Mouse (Mus musculus): ENCODE results near the gene Sdc1. TPM values are rescaled to one million over a fixed set of nuclear protein-coding genes. Genes with fewer than 3 reads are reported as not detected.

Sdc1 gene
- polyA plus RNA-seq, 1 experiment, result 1.1 TPM

DNA sequence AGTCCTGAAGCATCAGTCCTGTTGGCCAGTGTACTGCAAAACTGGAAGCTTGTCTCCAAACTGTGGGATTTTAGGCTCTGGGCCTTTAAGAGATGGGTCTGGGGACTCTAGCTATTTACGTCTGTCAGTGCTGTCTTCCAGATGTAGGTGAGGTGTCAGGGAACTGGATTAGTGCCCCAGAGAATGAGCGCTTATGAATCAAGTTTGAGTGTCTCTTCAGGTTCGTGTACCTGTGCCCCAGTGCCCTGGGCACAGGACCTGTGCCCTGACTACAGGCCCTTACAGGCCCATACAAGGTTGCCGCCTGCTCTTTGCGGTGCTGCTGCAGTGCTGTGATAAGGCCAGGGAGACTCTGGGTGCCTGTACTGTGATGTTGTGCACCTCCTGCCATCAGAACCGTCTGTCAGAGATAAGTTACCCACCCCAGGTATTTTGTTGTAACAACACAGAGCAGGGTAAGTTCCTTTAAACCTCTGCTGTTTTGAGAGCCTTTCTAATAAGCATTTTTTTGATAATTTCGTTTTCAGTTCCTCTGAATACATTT lies 69.7 kb downstream of the Sdc1 start:
- H3K27me3 ChIP-seq (replicated peaks), result peaks cover 47% of the 10 kb centered on the region
- no peaks in the 10 kb centered on the region for H3K36me3 ChIP-seq (replicated peaks; ENCODE audit: low read length)
- TF ChIP-seq GATA1 (IDR thresholded peaks at IDR 0.05; ENCODE audit: borderline replicate concordance, low read length), result no peak
- no peak for TF ChIP-seq FLI1 (IDR thresholded peaks at IDR 0.05; ENCODE audit: low read length)
- H3K4me1 ChIP-seq, result peaks cover 33% of the 10 kb centered on the region
- no peak overlapping the region for H3K4me3 ChIP-seq (replicated peaks)
- H3K9me3 ChIP-seq, result no peaks in the 10 kb centered on the region

DNA sequence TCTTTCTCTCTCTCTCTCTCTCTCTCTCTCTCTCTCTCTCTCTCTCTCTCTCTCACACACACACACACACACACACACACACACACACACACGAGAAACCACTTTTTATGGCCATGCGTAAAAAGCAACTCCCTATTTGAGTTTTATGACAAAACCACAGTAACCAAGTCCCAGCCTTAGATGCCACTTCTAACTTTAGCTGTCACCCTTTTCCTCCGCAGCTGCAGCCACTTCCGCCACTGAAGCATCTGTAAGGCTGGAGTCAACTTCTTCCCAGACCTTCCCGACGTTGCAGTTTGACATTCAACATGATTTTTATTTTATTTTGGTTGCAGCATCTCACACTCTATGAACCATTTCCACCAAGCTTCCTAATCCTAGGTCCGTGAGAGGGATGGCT lies 71.6 kb downstream of the Sdc1 start:
- no peak overlapping the region for H3K4me3 ChIP-seq (replicated peaks)
- H3K27me3 ChIP-seq (replicated peaks), result peaks cover 55% of the 10 kb centered on the region
- TF ChIP-seq GATA1 (IDR thresholded peaks at IDR 0.05; ENCODE audit: borderline replicate concordance, low read length) (no peak), FLI1 (IDR thresholded peaks at IDR 0.05; ENCODE audit: low read length) (no peak)
- no peaks in the 10 kb centered on the region for H3K9me3 ChIP-seq
- H3K36me3 ChIP-seq (replicated peaks; ENCODE audit: low read length), result no peaks in the 10 kb centered on the region
- peaks cover 33% of the 10 kb centered on the region for H3K4me1 ChIP-seq

Other genes with a start within 250 kb of the Sdc1 start
- not detected in 2 replicates for gene Slc7a15, start 172.3 kb upstream of the Sdc1 start, polyA plus RNA-seq (2012; ENCODE audit: insufficient read depth, low replicate concordance)
- 1.1 and 9.0 TPM in 2 replicates for gene Pum2, start 97.2 kb upstream of the Sdc1 start, polyA plus RNA-seq (2012; ENCODE audit: insufficient read depth, low replicate concordance)
- gene Laptm4a, start 150.3 kb downstream of the Sdc1 start, polyA plus RNA-seq (2012; ENCODE audit: insufficient read depth, low replicate concordance), result 10.3 and 34.8 TPM in 2 replicates
- not detected in 2 replicates for gene Matn3, start 176.6 kb downstream of the Sdc1 start, polyA plus RNA-seq (2012; ENCODE audit: insufficient read depth, low replicate concordance)
- gene Wdr35, start 202.6 kb downstream of the Sdc1 start, polyA plus RNA-seq (2012; ENCODE audit: insufficient read depth, low replicate concordance), result 0.08 TPM in 1 of 2 replicates, not detected in the other

Data from megakaryocyte, embryonic 14.5 days (primary cell).